Mouse (Mus musculus) ES-E14 (cell line): ENCODE measurements at regions not wholly inside any gene's neighbourhood (a gene's known extent, or its start where the extent isn't known, plus 50 kb on each side); places are given as distances from the start of the nearest gene placed in this dataset.

Experiments
- CHD2 ChIP-seq: IDR thresholded peaks from 2 replicates; pipeline ENCODE4 v1.6.1; 2014; ENCODE audit warnings: mild to moderate bottlenecking, low read depth, low read length, inconsistent platforms
- MAFK ChIP-seq: IDR thresholded peaks from 2 replicates; pipeline ENCODE4 v1.6.1; 2014; ENCODE audit warnings: mild to moderate bottlenecking, low read depth, low read length, inconsistent platforms; ENCODE audit not compliant: insufficient read depth
- ZC3H11A ChIP-seq: IDR thresholded peaks from 2 replicates; pipeline ENCODE4 v1.6.1; 2012; ENCODE audit warnings: low read depth, mild to moderate bottlenecking, inconsistent platforms, low read length, borderline replicate concordance
- ZNF384 ChIP-seq: IDR thresholded peaks from 2 replicates; pipeline ENCODE4 v1.6.1; 2012; ENCODE audit warnings: low read depth, low read length, inconsistent platforms

- TF ChIP-seq CHD2 (no peak), MAFK (no peak), ZNF384 (no peak), ZC3H11A (no peak)
Measured at GRCm38 (mm10) chrX:159061322-159061721, 148.8 kb upstream of the Rps6ka3 start.
